Mouse (Mus musculus): Measurements from ENCODE around the gene Stoml1. TPM values are rescaled to one million over a fixed set of nuclear protein-coding genes. Genes with fewer than 3 reads are reported as not detected.

The Stoml1 gene
- total RNA-seq, 2 experiments from 2014 or later: 66.5 to 72.6 TPM

GRCm38 (mm10) chr9:58276346-58276745, 23.4 kb downstream of the Stoml1 start:
- Histone ChIP-seq H3K4me3 (no peak overlapping the region), H3K27ac (no peak overlapping the region)
- no peak for DNase-seq (ENCODE audit: extremely low spot score in 1 of 2, low spot score in 2 of 2)
- TF ChIP-seq CTCF (IDR thresholded peaks at IDR 0.05): no peak
- intact Hi-C loops (cut with DNase I): no loop called here

DNA sequence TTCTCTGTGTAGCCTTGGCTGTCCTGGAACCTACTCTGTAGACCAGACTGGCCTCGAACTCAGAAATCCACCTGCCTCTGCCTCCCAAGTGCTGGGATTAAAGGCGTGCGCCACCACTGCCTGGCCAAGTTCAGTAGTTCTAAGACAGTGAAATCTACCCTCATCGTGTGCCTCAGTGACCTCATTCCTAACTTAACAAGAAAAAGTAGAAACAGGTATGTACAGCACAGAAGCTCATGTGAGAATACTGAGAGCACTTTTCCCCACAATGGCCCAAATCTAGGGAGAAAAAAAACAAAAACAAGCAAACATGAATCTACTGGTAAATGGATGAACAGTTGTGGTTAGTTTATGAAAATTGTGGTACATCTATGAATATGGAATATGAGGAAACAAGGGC, 25.3 kb downstream of the Stoml1 start:
- Histone ChIP-seq H3K4me3 (no peak overlapping the region), H3K27ac (no peak overlapping the region)
- TF ChIP-seq CTCF (IDR thresholded peaks at IDR 0.05): no peak
- intact Hi-C loops (cut with DNase I): no loop called here
- DNase-seq (ENCODE audit: extremely low spot score in 1 of 2, low spot score in 2 of 2): no peak

DNA sequence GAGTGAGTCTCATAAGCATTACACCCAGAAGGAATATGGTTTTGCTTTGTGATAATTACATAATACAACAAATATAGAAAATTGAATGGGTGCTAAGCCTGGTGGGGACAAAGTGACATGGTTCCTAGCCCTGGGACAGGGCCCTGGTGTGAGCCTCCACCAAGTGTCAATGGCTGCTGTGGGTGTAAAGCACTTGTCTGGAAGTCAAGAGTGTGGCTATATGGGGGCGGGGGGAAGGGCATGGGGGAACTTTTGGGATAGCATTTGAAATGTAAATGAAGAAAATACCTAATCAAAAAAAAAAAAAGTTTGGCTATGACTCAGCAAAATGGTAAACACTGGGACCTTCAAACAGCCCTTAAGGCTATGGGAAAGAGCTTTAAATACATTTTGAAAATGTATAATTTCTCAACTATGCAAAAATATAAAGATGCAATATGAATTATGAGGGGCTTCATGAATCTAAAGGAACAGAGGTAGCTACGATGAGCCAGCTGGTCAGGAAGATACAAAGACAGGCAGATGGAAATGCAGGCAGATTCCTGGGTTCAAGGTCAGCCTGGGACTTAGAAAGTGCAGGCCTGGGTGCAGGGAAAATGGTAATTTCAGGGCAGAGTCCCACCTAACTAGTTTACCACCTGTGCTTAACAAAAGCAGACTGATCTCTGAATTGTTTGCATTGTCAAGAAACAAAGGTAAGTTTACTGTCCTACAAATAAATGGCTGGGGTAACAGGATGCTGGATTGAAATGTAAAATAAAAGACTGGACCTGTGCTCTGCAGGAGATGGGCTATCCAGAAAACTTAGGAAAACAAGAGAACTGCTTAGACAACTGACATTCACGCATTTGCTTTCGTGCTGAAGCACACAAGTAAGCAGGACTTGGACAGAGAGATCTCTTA, 26.1 kb downstream of the Stoml1 start:
- intact Hi-C loops (cut with DNase I): no loop called here
- Histone ChIP-seq H3K27ac (no peak overlapping the region), H3K4me3 (no peak overlapping the region)
- no peak for DNase-seq (ENCODE audit: extremely low spot score in 1 of 2, low spot score in 2 of 2)
- TF ChIP-seq CTCF (IDR thresholded peaks at IDR 0.05): no peak

- H3K27ac ChIP-seq: no peak overlapping the region
- intact Hi-C loops (cut with DNase I): loop anchor here (2.0 kb wide), 3 partner anchors 33 to 241 kb away; no protein-coding TSS in a partner anchor
- DNase-seq (ENCODE audit: extremely low spot score in 1 of 2, low spot score in 2 of 2): no peak
- no peak overlapping the region for H3K4me3 ChIP-seq
- no peak for TF ChIP-seq CTCF (IDR thresholded peaks at IDR 0.05)
Observed at GRCm38 (mm10) chr9:58279780-58280179, 26.8 kb downstream of the Stoml1 start.

GRCm38 (mm10) chr9:58280259-58281109, 27.5 kb downstream of the Stoml1 start:
- DNase-seq (ENCODE audit: extremely low spot score in 1 of 2, low spot score in 2 of 2): peak; percentile 47 to 51
- intact Hi-C loops (cut with DNase I): loop anchor here (2.0 kb wide), 3 partner anchors 34 to 242 kb away; no protein-coding TSS in a partner anchor
- Histone ChIP-seq H3K4me3 (no peak overlapping the region), H3K27ac (no peak overlapping the region)
- TF ChIP-seq CTCF (IDR thresholded peaks at IDR 0.05): peak; percentile 85

GRCm38 (mm10) chr9:58281597-58281996, 28.6 kb downstream of the Stoml1 start:
- Histone ChIP-seq H3K4me3 (no peak overlapping the region), H3K27ac (no peak overlapping the region)
- intact Hi-C loops (cut with DNase I): loop anchor here (2.0 kb wide), 3 partner anchors 35 to 243 kb away; no protein-coding TSS in a partner anchor
- DNase-seq (ENCODE audit: extremely low spot score in 1 of 2, low spot score in 2 of 2): no peak
- TF ChIP-seq CTCF (IDR thresholded peaks at IDR 0.05): peak; percentile 61

DNA sequence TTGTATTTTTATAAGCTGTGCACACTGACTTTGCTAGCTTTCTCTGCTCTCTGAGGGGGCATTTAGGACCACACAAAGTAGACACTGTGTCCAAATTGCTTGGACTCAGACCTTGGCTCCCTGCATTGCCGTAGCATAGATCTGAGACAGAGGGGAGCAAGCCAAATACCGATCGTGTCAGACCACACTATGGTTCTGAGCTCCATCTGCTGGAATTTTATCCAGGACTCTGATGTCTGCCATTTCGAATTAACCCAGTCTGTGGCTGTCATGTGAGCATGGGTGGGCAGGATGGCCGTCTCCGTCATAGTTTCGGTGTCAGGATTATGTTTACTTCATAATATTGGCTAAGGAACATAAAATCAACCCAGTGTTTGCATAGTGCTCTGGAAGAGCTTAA, 30.5 kb downstream of the Stoml1 start:
- H3K4me3 ChIP-seq: no peak overlapping the region
- no peak overlapping the region for H3K27ac ChIP-seq
- DNase-seq (ENCODE audit: extremely low spot score in 1 of 2, low spot score in 2 of 2): no peak
- intact Hi-C loops (cut with DNase I): no loop called here
- no peak for TF ChIP-seq CTCF (IDR thresholded peaks at IDR 0.05)

DNA sequence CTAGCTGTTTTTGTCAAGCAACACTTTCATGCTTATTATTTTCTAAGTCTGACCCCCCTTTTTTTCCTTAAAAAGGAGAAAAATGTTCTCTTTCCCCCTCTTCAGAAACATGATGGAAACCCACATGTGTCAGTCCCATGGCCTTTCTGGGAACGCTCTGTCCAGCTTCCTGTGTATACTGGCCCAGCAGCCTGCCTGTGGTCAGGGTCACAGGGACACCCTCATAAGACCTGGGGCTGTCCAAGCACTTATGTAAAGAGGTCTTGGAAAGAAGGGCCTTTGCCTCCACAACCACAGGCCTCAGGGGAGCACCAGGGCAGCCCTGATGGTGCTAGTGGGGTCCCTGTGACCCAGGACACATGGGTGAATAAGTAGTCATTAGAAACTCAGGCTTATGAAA, 36.1 kb downstream of the Stoml1 start:
- intact Hi-C loops (cut with DNase I): no loop called here
- DNase-seq (ENCODE audit: extremely low spot score in 1 of 2, low spot score in 2 of 2): no peak
- no peak for TF ChIP-seq CTCF (IDR thresholded peaks at IDR 0.05)
- Histone ChIP-seq H3K4me3 (no peak overlapping the region), H3K27ac (no peak overlapping the region)

- Histone ChIP-seq H3K27ac (no peak overlapping the region), H3K4me3 (no peak overlapping the region)
- intact Hi-C loops (cut with DNase I): no loop called here
- no peak for DNase-seq (ENCODE audit: extremely low spot score in 1 of 2, low spot score in 2 of 2)
- no peak for TF ChIP-seq CTCF (IDR thresholded peaks at IDR 0.05)
Observed at GRCm38 (mm10) chr9:58289901-58290300, 36.9 kb downstream of the Stoml1 start.

- no peak for DNase-seq (ENCODE audit: extremely low spot score in 1 of 2, low spot score in 2 of 2)
- no peak for TF ChIP-seq CTCF (IDR thresholded peaks at IDR 0.05)
- Histone ChIP-seq H3K27ac (no peak overlapping the region), H3K4me3 (no peak overlapping the region)
- intact Hi-C loops (cut with DNase I): no loop called here
Observed at GRCm38 (mm10) chr9:58294527-58294926, 41.6 kb downstream of the Stoml1 start.

- intact Hi-C loops (cut with DNase I): no loop called here
- no peak for TF ChIP-seq CTCF (IDR thresholded peaks at IDR 0.05)
- no peak for DNase-seq (ENCODE audit: extremely low spot score in 1 of 2, low spot score in 2 of 2)
- H3K4me3 ChIP-seq: no peak overlapping the region
- no peak overlapping the region for H3K27ac ChIP-seq
Observed at GRCm38 (mm10) chr9:58295345-58295744, 42.4 kb downstream of the Stoml1 start.

DNA sequence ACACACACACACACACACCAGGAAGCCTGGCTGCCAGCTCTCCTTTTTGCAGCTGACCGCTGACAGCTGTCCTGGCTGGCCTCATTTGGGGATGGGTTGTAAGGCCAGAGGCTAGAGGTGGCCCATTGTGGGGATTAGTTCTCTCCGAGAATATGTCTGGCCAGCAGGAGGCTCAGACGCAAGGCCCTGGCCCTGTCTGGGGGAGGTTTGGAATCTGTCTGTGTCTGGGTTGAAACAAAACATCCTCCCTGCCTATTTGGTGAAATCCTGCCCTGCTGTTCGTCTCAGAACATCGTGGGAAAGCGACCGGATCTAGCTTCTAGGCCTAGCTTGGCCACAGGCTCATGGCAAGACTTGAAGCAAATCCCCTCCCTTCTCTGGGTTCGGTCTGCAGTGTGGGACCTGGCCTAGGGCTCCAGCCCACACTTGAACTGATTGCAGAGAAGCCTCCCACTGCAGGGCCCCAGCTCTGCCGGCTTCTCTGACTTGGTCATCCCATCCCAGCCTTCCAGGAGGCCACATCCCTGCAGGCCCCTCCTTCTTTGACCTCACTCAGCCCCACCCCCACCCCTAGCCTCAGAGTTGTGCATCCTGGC, 42.9 kb downstream of the Stoml1 start:
- Histone ChIP-seq H3K4me3 (no peak overlapping the region), H3K27ac (no peak overlapping the region)
- no peak; the same call in 1 of the 2 replicates for TF ChIP-seq CTCF (IDR thresholded peaks at IDR 0.05)
- intact Hi-C loops (cut with DNase I): no loop called here
- no peak for DNase-seq (ENCODE audit: extremely low spot score in 1 of 2, low spot score in 2 of 2)

Measured in left cerebral cortex, adult 2 months (tissue).